Mouse (Mus musculus) MEL-GATA-1-ER (cell line): ENCODE data around the gene Drd2.

Experiments
- DNase-seq: peaks from one replicate; pipeline ENCODE4 v3.0.0-alpha.2; 2012; ENCODE audit warnings: low read depth; ENCODE audit errors: extremely low read depth

The Drd2 gene

DNA sequence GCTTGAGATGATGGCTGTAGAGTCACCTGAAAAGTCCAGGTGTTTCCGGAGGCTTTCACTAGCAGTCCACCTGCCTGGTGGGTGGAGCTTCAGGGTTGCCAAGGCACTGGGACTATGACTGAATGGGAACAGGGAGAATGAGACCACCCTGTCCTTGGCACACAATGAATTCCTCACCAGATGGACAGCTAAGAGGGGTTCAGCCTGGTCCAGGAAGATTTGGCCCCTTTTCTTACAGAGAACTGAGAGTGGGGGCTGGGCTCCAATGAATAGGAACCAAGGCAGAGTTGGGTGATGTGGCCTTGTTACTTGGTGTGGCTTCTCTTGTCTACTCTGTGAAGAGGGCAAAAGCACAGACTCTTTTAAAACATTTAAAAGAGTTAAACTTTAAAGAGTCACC is 112.0 kb downstream of the Drd2 start:
- no peak for DNase-seq

DNA sequence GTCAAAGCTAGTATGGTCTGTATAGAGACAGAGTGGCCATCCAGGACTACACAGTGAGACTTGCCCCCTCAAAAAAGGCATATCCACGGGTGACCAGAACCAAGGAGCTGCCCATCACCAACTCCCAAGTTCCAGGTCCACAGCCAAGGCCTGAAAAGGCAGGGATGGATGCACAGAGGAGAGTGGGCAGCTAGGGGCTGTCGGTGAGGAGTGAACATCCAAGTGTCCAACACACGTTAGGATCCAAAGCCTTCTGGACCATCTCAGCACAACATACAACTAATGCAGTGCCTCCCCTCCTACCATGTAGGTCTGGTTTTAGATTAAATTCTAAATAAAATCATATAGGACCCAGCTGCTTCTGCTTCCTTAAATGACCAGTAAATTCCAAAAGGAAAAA is 115.7 kb downstream of the Drd2 start:
- no peak for DNase-seq
